Mouse (Mus musculus) gastrocnemius, adult 18-20 months (tissue): ENCODE measurements at regions not wholly inside any gene's neighbourhood (a gene's known extent, or its start where the extent isn't known, plus 50 kb on each side); places are given as distances from the start of the nearest gene placed in this dataset.

Experiments
- DNase-seq: peaks from one replicate; pipeline ENCODE4 v3.0.0; 2021; ENCODE audit warnings: low spot score

DNA sequence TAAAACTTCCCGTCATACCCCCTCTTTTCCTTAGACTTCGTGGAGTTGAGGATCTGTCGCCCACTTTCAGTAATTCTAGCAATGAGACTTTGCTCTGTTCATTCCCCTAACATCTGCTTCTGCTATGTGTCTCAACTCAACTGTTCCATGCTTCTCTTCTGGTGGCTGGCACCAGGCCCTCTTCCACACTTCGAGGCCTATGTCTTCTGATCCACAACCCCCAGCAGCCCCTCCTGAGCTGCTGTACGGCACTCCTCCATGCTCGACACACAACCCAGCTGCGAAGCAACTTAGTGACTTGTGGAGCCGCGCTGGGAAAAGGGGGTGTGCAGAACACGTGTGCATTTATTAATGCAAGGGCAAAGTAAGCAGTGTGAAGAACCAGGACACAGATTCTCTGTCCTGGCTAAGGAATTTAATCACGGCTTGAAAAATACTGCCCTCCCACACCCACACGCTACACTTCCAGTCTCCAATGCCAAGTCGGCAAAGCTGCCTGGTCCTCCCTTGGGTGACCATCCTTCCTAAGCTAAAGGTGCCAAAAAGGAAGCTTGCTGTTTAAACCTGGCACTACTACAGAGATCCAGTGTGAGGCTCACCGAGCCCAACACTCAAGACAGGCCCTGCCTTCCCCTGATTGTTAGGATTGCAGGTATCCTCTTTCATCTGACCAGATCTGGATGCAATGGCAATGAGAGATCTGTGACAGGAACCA, 220.8 kb upstream of the Cdh5 start:
- no peak for DNase-seq

DNA sequence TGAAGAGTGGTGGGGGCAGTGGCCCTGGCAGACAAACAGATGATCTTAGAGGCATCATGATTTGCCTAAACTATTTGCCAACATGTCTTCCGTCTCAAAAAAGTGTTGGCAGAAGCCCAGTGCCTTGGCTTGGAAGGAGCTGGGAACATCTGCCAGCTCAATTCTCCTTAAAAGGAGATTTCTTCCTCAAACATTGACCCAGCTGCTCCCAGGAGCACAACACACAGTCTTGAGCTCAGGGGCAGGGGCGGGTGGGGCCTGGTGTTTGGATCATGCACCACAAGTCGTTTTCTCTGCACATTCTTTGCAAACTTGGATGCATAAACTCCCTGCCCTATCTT, 220.3 kb upstream of the Cdh5 start:
- peak; percentile 4 for DNase-seq

DNA sequence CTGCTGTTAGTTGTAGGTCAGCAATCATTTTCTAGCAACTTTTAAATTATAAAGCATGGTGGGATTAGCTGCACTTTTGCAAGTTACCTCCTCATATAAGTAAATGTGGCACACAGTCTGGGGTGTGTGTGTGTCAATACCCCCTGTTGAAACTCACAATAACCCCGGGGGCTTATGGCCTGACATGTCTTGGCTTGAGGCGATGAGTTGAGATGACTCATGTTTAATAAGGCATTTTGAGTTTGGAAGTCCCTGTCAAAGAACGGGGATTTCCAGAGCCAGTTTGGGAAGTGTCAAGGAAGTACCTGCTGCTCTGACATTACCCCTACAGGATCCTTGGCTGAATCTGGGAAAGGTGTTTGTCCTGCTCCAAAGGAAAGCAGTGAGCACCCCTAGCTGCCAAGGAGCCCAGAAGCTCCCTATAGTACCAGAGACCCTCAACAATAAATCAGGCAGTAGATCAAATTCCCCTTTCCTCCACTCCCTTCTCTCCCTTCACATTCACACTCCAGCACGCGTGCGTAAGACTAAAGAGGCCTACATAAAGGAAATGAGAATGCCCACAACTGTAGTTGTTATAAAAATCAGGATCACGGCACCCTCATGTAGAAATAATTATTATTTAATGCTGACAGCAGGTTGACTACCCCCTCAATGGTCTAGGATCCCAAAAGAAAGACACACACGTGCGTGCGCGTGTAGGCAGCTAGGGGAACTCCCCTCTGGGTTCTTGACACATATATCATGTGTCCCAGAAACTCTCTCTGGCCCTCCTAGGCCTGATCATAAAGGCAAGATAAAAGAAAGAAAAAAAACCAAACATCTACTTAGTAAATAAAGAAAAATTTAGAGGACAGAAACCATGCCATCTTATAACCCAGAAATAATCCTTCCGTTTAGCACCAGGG, 216.3 kb upstream of the Cdh5 start:
- DNase-seq = no peak

- no peak for DNase-seq
Measured at GRCm38 (mm10) chr8:103894589-103894988, 206.8 kb upstream of the Cdh5 start.

GRCm38 (mm10) chr8:103895132-103895531, 206.3 kb upstream of the Cdh5 start:
- DNase-seq = no peak

DNA sequence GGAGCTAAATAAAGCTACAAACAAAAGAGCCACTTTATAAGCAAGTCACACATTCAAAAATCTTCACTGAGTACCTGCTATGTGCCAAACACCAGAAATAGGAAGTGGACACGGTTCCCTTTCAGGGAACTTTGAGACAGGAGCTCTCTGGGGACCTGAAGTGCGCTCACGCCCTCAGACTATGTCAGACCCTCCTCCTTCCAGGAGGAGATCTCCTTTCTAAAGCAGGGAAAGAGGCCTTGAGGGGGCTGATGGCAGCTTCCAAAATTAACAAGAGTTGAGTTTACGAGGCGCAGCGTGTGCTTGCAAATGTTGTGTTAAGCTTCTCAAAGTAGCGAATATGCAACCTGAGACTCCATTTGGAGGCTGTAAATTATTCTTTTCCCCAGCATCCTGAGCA, 204.0 kb upstream of the Cdh5 start:
- peak; percentile 8 for DNase-seq

- no peak for DNase-seq
Measured at GRCm38 (mm10) chr8:103902516-103902915, 198.9 kb upstream of the Cdh5 start.

DNA sequence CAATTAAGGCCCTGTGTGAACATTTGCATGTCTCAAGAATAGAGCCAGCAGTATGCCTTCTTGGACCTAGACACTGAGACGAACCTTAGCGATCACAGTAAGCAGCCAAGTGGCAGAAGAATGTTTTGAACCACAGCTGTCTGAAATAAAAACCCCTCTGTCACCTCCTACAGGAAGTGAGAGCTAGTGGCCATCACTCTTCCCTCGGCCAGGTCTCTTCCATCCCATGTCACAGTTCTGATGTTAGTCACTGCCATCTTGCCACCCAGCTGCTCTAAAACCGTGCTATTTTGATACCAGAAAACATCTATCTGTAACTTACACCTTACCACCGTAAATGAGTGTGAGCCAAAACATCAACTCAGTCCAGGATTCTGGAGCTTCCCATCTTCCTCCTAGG, 197.8 kb upstream of the Cdh5 start:
- no peak for DNase-seq

GRCm38 (mm10) chr8:103907662-103908061, 193.8 kb upstream of the Cdh5 start:
- no peak for DNase-seq

- DNase-seq = no peak
Measured at GRCm38 (mm10) chr8:103911287-103912015, 190.0 kb upstream of the Cdh5 start.

DNA sequence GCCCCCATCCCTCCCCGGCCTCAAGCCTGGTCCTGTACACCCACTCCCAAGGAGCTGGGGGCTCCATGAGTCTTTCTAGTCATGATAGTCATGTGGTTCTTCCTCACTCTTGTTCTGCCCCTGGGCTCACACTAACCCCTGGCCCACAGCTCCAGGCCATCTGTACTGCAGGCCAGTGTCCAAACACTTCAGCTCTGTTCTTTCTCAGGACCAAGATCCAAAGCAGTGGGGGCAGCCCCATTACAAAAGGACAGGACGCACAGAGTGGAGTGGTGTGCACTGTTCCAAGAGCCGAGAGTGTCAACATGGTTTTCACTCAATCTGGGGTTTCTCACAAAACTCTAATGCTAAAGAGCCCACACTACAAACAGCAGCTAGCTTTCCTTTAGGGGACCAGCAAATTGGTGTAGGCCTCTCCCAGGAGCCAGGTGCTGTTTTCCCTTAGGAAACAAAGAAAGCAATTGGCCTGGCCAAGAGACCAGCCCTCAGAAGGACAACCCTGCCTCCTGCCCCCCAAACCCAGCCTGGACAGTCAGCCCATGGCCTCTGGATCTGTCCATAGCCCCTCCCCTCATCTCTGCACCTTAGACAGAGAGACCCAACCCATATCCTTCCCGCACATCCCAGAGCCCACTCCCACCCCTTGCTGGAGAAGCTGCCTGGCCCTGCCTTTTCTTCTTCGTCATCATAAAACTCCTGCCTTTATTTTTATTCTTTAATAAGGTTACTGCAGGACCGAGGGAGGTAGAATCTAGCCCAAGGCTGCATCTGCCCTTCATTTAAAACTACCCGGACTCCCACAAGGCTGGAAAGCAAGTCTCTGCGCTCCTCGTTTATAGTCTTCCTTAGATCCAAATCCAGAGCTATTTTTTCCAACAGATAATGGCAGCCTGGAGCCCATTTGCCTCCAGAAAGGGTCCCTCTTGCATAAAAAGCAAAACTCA, 188.2 kb upstream of the Cdh5 start:
- peak; percentile 9 for DNase-seq

DNA sequence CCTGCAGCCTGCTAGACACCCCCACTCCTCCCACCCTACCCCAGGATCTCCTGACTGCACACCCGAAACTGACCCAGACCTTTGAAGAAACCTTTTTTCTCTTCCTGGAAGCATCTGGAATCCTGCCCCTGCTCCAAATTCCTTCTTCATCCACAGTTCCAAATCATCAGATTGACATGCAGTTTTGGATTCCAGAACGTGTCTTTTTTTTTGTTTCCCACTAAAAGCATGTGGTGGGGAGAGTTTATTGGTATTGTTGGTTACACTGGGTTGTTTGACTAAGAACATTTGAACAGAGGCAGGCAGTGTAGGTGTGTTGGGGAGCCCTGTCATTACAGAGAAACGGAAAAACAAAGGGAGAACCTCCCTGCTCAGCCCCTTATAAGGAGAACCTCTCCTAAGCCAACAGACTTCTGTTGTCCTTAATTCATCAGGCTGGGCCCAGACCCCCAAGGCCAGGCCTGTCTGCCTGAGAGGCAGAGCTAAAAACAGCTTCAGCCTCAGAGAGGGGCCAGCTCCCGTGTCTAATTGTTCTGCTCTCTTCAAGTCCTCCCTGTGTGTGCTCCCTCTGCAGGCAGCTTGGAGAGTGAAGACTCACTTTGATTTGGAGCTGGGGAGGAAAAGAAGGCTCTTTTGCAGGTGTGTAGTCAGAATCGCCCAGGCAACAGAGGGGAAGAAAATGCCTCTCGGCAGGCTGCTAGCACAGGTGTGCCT, 187.3 kb upstream of the Cdh5 start:
- no peak for DNase-seq

DNA sequence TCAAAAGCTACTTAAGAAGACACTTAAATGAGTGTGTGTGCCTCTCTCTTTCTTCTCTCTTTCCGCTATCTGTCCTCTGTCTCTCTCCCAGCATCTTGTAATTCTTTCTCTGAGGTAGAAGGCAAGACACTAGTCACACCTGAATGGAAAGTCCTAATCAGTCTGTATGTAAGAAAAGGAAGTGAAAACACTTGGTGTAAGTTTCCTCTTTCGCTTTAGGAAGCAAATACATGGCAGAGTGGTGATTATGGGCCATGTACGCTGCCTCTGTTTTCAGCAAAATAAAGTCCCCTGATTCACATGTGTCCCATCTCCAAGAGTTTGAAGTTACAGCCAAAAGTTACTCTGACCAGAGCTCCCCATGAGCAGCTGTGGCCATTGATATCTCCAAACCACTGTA, 182.1 kb upstream of the Cdh5 start:
- no peak for DNase-seq

GRCm38 (mm10) chr8:103921621-103922020, 179.8 kb upstream of the Cdh5 start:
- DNase-seq = no peak

GRCm38 (mm10) chr8:103922746-103923145, 178.7 kb upstream of the Cdh5 start:
- no peak for DNase-seq

- DNase-seq = no peak
Measured at GRCm38 (mm10) chr8:103932681-103933080, 168.7 kb upstream of the Cdh5 start.

DNA sequence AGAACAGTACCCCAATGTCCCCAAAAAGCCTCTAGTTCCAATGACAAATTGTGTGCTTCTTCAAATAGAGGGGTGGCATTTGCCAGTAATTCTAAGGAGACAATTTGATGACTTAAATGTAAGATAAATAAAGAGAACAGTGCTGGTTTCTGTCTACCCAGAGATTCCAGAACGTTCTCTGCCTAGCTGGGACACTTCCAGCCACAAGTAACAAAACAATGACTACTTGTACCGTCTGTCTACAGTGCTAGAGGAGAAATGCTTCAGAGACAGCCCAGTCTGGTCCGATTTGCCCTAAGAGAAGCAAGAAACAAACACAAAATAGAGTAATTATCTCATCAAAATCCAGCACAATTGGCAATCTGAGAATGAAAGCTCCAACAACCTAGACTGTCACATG, 164.9 kb upstream of the Cdh5 start:
- DNase-seq = no peak

DNA sequence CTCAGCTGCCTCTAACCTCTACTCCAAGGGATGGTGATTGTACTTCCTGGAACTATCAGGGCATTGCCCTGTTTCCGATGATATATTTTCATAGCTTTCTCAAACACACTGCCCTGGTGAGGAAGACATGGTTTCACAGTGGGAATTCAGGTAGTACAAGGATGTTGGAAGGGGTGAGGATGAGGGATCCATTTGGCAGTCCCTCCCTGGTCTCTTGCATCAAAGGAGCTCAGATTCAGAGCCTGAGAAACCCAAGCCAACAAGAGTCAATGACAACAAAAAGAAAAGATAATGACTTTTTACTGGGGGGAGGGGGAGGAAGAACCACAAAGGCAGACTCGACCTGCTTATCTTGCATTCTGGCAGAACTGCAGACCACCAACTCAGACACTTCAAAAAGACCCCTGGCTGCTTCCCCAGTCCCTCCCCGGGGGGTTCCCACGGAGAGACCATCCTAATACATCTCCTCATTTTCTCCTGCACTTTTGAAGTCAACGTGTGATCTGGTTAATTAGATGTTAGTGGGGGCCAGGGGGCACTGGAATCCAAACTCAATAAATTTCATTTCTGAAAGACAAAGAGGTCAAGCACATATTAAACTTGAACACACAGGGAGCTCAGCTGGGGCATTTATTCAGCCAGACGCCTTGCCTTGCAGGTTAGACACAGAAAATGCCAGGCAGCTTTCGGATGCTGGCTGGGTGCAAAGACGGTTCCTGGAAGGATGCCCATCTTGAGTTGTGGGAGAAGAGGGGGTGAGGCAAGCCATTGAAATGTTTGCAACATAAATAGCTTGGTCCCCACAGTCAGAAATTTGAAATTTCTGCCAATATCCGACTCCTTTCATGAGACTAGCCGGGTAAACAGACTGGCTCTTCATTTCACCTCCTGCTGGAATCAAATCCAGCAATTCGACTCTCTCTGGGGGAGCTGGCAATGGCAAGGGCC, 162.9 kb upstream of the Cdh5 start:
- DNase-seq = no peak

DNA sequence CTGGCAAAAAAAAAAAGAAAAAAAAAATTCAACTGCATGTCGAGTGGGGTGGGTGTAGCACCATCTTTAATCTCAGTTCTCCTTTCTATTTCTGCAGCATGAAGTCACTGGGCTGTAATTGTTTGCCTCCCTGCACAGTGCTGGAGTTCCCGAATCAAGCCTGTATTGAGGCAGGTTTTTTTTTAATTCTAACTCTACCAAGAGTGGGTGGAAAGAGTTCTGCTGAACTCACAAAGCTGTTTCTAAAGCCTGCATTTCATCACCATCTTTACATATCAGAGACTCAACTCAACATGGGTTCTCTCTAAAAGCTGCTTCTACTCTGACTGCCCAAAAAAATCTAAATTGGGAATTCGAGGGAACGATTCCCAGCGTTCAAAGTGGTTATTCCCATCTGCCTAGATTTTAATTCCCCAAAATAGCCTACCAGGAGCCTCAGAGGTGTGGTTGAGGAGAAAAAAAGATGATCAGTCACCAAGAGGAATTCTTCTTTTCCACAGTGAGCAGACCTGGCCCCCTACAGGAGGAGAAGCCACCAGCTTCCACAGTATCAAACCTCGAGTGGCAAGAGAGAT, 160.4 kb upstream of the Cdh5 start:
- no peak for DNase-seq
